Mouse (Mus musculus) left cerebral cortex, postnatal 14 days (tissue): Measurements from ENCODE around the gene Itgb1. TPM values are rescaled to one million over a fixed set of nuclear protein-coding genes. Genes with fewer than 3 reads are reported as not detected.

Experiments used
- total RNA-seq, 2 experiments: library from RNA; stranded (reverse); gene quantifications; 2 replicates each; pipeline ENCODE4 v1.2.3; 2021

The Itgb1 gene
- total RNA-seq, 2 experiments from 2014 or later: 79.2 to 81.9 TPM

Other genes with a start within 250 kb of the Itgb1 start
- not detected for gene Gm3952, start 113.0 kb downstream of the Itgb1 start, total RNA-seq